Mouse (Mus musculus): ENCODE data around the gene Olfr1424. TPM values are rescaled to one million over a fixed set of nuclear protein-coding genes. Genes with fewer than 3 reads are reported as not detected.
A peak's percentile ranks its signal among the peaks of the same experiment; 100 is the strongest.

Gene Olfr1424
- polyA plus RNA-seq, 1 experiment from 2014 or later, result not detected

- ATAC-seq (ENCODE audit: low FRiP score, low read depth), result no peak
- H3K27me3 ChIP-seq, result no peaks in the 10 kb centered on the region
- H3K9me3 ChIP-seq, result no peaks in the 10 kb centered on the region
- no peak overlapping the region for H3K4me2 ChIP-seq
- H3K27ac ChIP-seq (replicated peaks), result no peak overlapping the region
- H3K9ac ChIP-seq, result no peak overlapping the region
- H3K4me1 ChIP-seq (replicated peaks), result no peaks in the 10 kb centered on the region
- H3K4me3 ChIP-seq, result no peak overlapping the region
- H3K36me3 ChIP-seq, result no peaks in the 10 kb centered on the region
- 56% methylated on average over 4 of the region's 4 CpGs for WGBS
Measured at GRCm38 (mm10) chr19:12016192-12016591, 46.3 kb downstream of the Olfr1424 start.

GRCm38 (mm10) chr19:12015708-12016107 lies 46.8 kb downstream of the Olfr1424 start:
- Histone ChIP-seq H3K9me3 (no peaks in the 10 kb centered on the region), H3K4me3 (no peak overlapping the region), H3K27me3 (no peaks in the 10 kb centered on the region), H3K9ac (no peak overlapping the region), H3K4me2 (no peak overlapping the region), H3K27ac (replicated peaks) (no peak overlapping the region), H3K4me1 (replicated peaks) (no peaks in the 10 kb centered on the region), H3K36me3 (no peaks in the 10 kb centered on the region)
- 68% methylated on average over 8 of the region's 8 CpGs for WGBS
- no peak for ATAC-seq (ENCODE audit: low FRiP score, low read depth)

GRCm38 (mm10) chr19:12013228-12013627 lies 49.3 kb downstream of the Olfr1424 start:
- Histone ChIP-seq H3K4me1 (replicated peaks) (no peaks in the 10 kb centered on the region), H3K36me3 (no peaks in the 10 kb centered on the region), H3K9ac (0 out of 2 replicates have a peak overlapping the region, but pooled peaks have one; percentile 26), H3K9me3 (no peaks in the 10 kb centered on the region), H3K27me3 (no peaks in the 10 kb centered on the region), H3K4me3 (peak overlapping the region; percentile 53), H3K27ac (replicated peaks) (no peak overlapping the region), H3K4me2 (peak overlapping the region; percentile 61)
- WGBS, result under 1% methylated on average over 12 of the region's 12 CpGs
- ATAC-seq (ENCODE audit: low FRiP score, low read depth), result no peak

- WGBS, result under 1% methylated on average over 10 of the region's 10 CpGs
- H3K36me3 ChIP-seq, result no peaks in the 10 kb centered on the region
- H3K4me2 ChIP-seq, result peak overlapping the region; percentile 61
- H3K9me3 ChIP-seq, result no peaks in the 10 kb centered on the region
- H3K27ac ChIP-seq (replicated peaks), result no peak overlapping the region
- no peak for ATAC-seq (ENCODE audit: low FRiP score, low read depth)
- peak overlapping the region; percentile 53 for H3K4me3 ChIP-seq
- 0 out of 2 replicates have a peak overlapping the region, but pooled peaks have one; percentile 26 for H3K9ac ChIP-seq
- peaks cover 3% of the 10 kb centered on the region for H3K4me1 ChIP-seq (replicated peaks)
- H3K27me3 ChIP-seq, result no peaks in the 10 kb centered on the region
Measured at GRCm38 (mm10) chr19:12012615-12013014, 49.9 kb downstream of the Olfr1424 start.

- ATAC-seq (ENCODE audit: low FRiP score, low read depth), result peak; percentile 84
- H3K4me3 ChIP-seq, result peak overlapping the region; percentile 53
- H3K27ac ChIP-seq (replicated peaks), result peak overlapping the region; percentile 85
- H3K9me3 ChIP-seq, result no peaks in the 10 kb centered on the region
- H3K4me1 ChIP-seq (replicated peaks), result peaks cover 10% of the 10 kb centered on the region
- H3K27me3 ChIP-seq, result no peaks in the 10 kb centered on the region
- H3K4me2 ChIP-seq, result peak overlapping the region; percentile 61
- under 1% methylated on average over 49 of the region's 49 CpGs for WGBS
- H3K36me3 ChIP-seq, result no peaks in the 10 kb centered on the region
- H3K9ac ChIP-seq, result peak overlapping the region; percentile 51
Measured at GRCm38 (mm10) chr19:12011560-12012556, 50.6 kb downstream of the Olfr1424 start.

GRCm38 (mm10) chr19:12010916-12011559 lies 51.4 kb downstream of the Olfr1424 start:
- ATAC-seq (ENCODE audit: low FRiP score, low read depth), result peak; percentile 54
- Histone ChIP-seq H3K4me2 (peak overlapping the region; percentile 61), H3K4me1 (replicated peaks) (peaks cover 16% of the 10 kb centered on the region), H3K4me3 (peak overlapping the region; percentile 53), H3K27me3 (no peaks in the 10 kb centered on the region), H3K9me3 (no peaks in the 10 kb centered on the region), H3K27ac (replicated peaks) (peak overlapping the region; percentile 85), H3K36me3 (no peaks in the 10 kb centered on the region), H3K9ac (peak overlapping the region; percentile 66)
- WGBS, result under 1% methylated on average over 26 of the region's 26 CpGs

GRCm38 (mm10) chr19:12010281-12010771 lies 52.2 kb downstream of the Olfr1424 start:
- Histone ChIP-seq H3K4me1 (replicated peaks) (peaks cover 16% of the 10 kb centered on the region), H3K36me3 (no peaks in the 10 kb centered on the region), H3K9ac (peak overlapping the region; percentile 66), H3K9me3 (no peaks in the 10 kb centered on the region), H3K4me3 (peak overlapping the region; percentile 53), H3K27me3 (no peaks in the 10 kb centered on the region), H3K27ac (replicated peaks) (peak overlapping the region; percentile 85), H3K4me2 (peak overlapping the region; percentile 61)
- under 1% methylated on average over 24 of the region's 24 CpGs for WGBS
- peak; percentile 36 for ATAC-seq (ENCODE audit: low FRiP score, low read depth)

- peak overlapping the region; percentile 66 for H3K9ac ChIP-seq
- peaks cover 17% of the 10 kb centered on the region for H3K4me1 ChIP-seq (replicated peaks)
- H3K4me2 ChIP-seq, result peak overlapping the region; percentile 61
- under 1% methylated on average over 24 of the region's 24 CpGs for WGBS
- no peaks in the 10 kb centered on the region for H3K9me3 ChIP-seq
- no peaks in the 10 kb centered on the region for H3K36me3 ChIP-seq
- H3K27ac ChIP-seq (replicated peaks), result peak overlapping the region; percentile 85
- peak overlapping the region; percentile 53 for H3K4me3 ChIP-seq
- no peaks in the 10 kb centered on the region for H3K27me3 ChIP-seq
- peak; percentile 23 for ATAC-seq (ENCODE audit: low FRiP score, low read depth)
Measured at GRCm38 (mm10) chr19:12009501-12010280, 52.8 kb downstream of the Olfr1424 start.

Other genes with a start within 250 kb of the Olfr1424 start
- 17.6 and 20.6 TPM in 2 replicates for gene Stx3, start 243.3 kb downstream of the Olfr1424 start, polyA plus RNA-seq (2015; fragmentation: Nextera tagmentation; extraction: Ambion mirVana)
- gene Olfr1417, start 223.5 kb downstream of the Olfr1424 start, polyA plus RNA-seq (2015; fragmentation: Nextera tagmentation; extraction: Ambion mirVana), result 0.09 and 0.12 TPM in 2 replicates
- not detected in 2 replicates for gene Olfr1418, start 201.6 kb downstream of the Olfr1424 start, polyA plus RNA-seq (2015; fragmentation: Nextera tagmentation; extraction: Ambion mirVana)
- not detected in 2 replicates for gene Olfr1419, start 187.6 kb downstream of the Olfr1424 start, polyA plus RNA-seq (2015; fragmentation: Nextera tagmentation; extraction: Ambion mirVana)
- gene Olfr1420, start 176.1 kb downstream of the Olfr1424 start, polyA plus RNA-seq (2015; fragmentation: Nextera tagmentation; extraction: Ambion mirVana), result not detected in 2 replicates
- 15.1 and 16.8 TPM in 2 replicates for gene Patl1, start 150.3 kb downstream of the Olfr1424 start, polyA plus RNA-seq (2015; fragmentation: Nextera tagmentation; extraction: Ambion mirVana)
- gene Osbp, start 96.7 kb downstream of the Olfr1424 start, polyA plus RNA-seq (2015; fragmentation: Nextera tagmentation; extraction: Ambion mirVana), result 3.4 and 3.7 TPM in 2 replicates
- not detected in 2 replicates for gene Olfr1423, start 21.4 kb downstream of the Olfr1424 start, polyA plus RNA-seq (2015; fragmentation: Nextera tagmentation; extraction: Ambion mirVana)
- not detected in 2 replicates for gene Olfr1425, start 15.0 kb upstream of the Olfr1424 start, polyA plus RNA-seq (2015; fragmentation: Nextera tagmentation; extraction: Ambion mirVana)
- not detected in 2 replicates for gene Olfr1426, start 29.3 kb upstream of the Olfr1424 start, polyA plus RNA-seq (2015; fragmentation: Nextera tagmentation; extraction: Ambion mirVana)
- not detected in 2 replicates for gene Olfr1427, start 40.7 kb upstream of the Olfr1424 start, polyA plus RNA-seq (2015; fragmentation: Nextera tagmentation; extraction: Ambion mirVana)
- not detected in 2 replicates for gene Olfr1428, start 53.2 kb upstream of the Olfr1424 start, polyA plus RNA-seq (2015; fragmentation: Nextera tagmentation; extraction: Ambion mirVana)
- gene Olfr76, start 60.5 kb upstream of the Olfr1424 start, polyA plus RNA-seq (2015; fragmentation: Nextera tagmentation; extraction: Ambion mirVana), result not detected in 2 replicates
- not detected in 2 replicates for gene Olfr1555-ps1, start 107.4 kb upstream of the Olfr1424 start, polyA plus RNA-seq (2015; fragmentation: Nextera tagmentation; extraction: Ambion mirVana)
- gene Olfr1431, start 138.0 kb upstream of the Olfr1424 start, polyA plus RNA-seq (2015; fragmentation: Nextera tagmentation; extraction: Ambion mirVana), result not detected in 2 replicates
- gene Olfr1432, start 169.9 kb upstream of the Olfr1424 start, polyA plus RNA-seq (2015; fragmentation: Nextera tagmentation; extraction: Ambion mirVana), result not detected in 2 replicates
- gene Olfr262, start 179.0 kb upstream of the Olfr1424 start, polyA plus RNA-seq (2015; fragmentation: Nextera tagmentation; extraction: Ambion mirVana), result not detected in 2 replicates
- not detected in 2 replicates for gene Olfr235, start 198.3 kb upstream of the Olfr1424 start, polyA plus RNA-seq (2015; fragmentation: Nextera tagmentation; extraction: Ambion mirVana)
- not detected in 2 replicates for gene Olfr1434, start 217.2 kb upstream of the Olfr1424 start, polyA plus RNA-seq (2015; fragmentation: Nextera tagmentation; extraction: Ambion mirVana)
- gene Olfr1436, start 236.4 kb upstream of the Olfr1424 start, polyA plus RNA-seq (2015; fragmentation: Nextera tagmentation; extraction: Ambion mirVana), result not detected in 2 replicates